Mouse (Mus musculus): ENCODE measurements around the gene St3gal5. TPM values are rescaled to one million over a fixed set of nuclear protein-coding genes. Genes with fewer than 3 reads are reported as not detected.

The St3gal5 gene
- polyA plus RNA-seq, 1 experiment from 2014 or later, result 62.1 TPM

GRCm38 (mm10) chr6:72121301-72121700 lies 23.9 kb downstream of the St3gal5 start:
- H3K9me3 ChIP-seq, result no peaks in the 10 kb centered on the region
- no peaks in the 10 kb centered on the region for H3K27me3 ChIP-seq (replicated peaks)
- H3K27ac ChIP-seq, result no peak overlapping the region
- no peak overlapping the region for H3K4me3 ChIP-seq
- H3K36me3 ChIP-seq (replicated peaks), result no peaks in the 10 kb centered on the region
- no peak overlapping the region for H3K4me2 ChIP-seq
- no peaks in the 10 kb centered on the region for H3K4me1 ChIP-seq
- no peak for ATAC-seq (replicated peaks)
- 72% methylated on average over 3 of the region's 3 CpGs for WGBS
- no peak overlapping the region for H3K9ac ChIP-seq

GRCm38 (mm10) chr6:72122515-72122914 lies 25.1 kb downstream of the St3gal5 start:
- no peaks in the 10 kb centered on the region for H3K27me3 ChIP-seq (replicated peaks)
- no peak for ATAC-seq (replicated peaks)
- WGBS, result 89% methylated on average over 5 of the region's 5 CpGs
- H3K4me3 ChIP-seq, result no peak overlapping the region
- no peaks in the 10 kb centered on the region for H3K9me3 ChIP-seq
- H3K4me1 ChIP-seq, result no peaks in the 10 kb centered on the region
- no peaks in the 10 kb centered on the region for H3K36me3 ChIP-seq (replicated peaks)
- no peak overlapping the region for H3K4me2 ChIP-seq
- no peak overlapping the region for H3K27ac ChIP-seq
- no peak overlapping the region for H3K9ac ChIP-seq

GRCm38 (mm10) chr6:72124315-72125103 lies 27.1 kb downstream of the St3gal5 start:
- Histone ChIP-seq H3K4me2 (no peak overlapping the region), H3K9ac (no peak overlapping the region), H3K27me3 (replicated peaks) (no peaks in the 10 kb centered on the region), H3K4me1 (no peaks in the 10 kb centered on the region), H3K27ac (no peak overlapping the region), H3K36me3 (replicated peaks) (no peaks in the 10 kb centered on the region), H3K4me3 (no peak overlapping the region), H3K9me3 (no peaks in the 10 kb centered on the region)
- WGBS, result 92% methylated on average over 13 of the region's 13 CpGs
- no peak for ATAC-seq (replicated peaks)

GRCm38 (mm10) chr6:72126128-72126917 lies 28.9 kb downstream of the St3gal5 start:
- Histone ChIP-seq H3K36me3 (replicated peaks) (no peaks in the 10 kb centered on the region), H3K4me2 (no peak overlapping the region), H3K9me3 (no peaks in the 10 kb centered on the region), H3K4me3 (no peak overlapping the region), H3K27ac (no peak overlapping the region), H3K4me1 (no peaks in the 10 kb centered on the region), H3K9ac (no peak overlapping the region), H3K27me3 (replicated peaks) (no peaks in the 10 kb centered on the region)
- ATAC-seq (replicated peaks), result no peak
- WGBS, result 84% methylated on average over 9 of the region's 9 CpGs

GRCm38 (mm10) chr6:72130056-72130455 lies 32.7 kb downstream of the St3gal5 start:
- no peak overlapping the region for H3K27ac ChIP-seq
- 86% methylated on average over 6 of the region's 6 CpGs for WGBS
- no peak for ATAC-seq (replicated peaks)
- H3K27me3 ChIP-seq (replicated peaks), result no peaks in the 10 kb centered on the region
- no peak overlapping the region for H3K9ac ChIP-seq
- H3K9me3 ChIP-seq, result no peaks in the 10 kb centered on the region
- H3K4me2 ChIP-seq, result no peak overlapping the region
- no peak overlapping the region for H3K4me3 ChIP-seq
- no peaks in the 10 kb centered on the region for H3K4me1 ChIP-seq
- peaks cover 19% of the 10 kb centered on the region; the same call in 1 of the 2 replicates for H3K36me3 ChIP-seq (replicated peaks)

GRCm38 (mm10) chr6:72132671-72133214 lies 35.4 kb downstream of the St3gal5 start:
- H3K27me3 ChIP-seq (replicated peaks), result no peaks in the 10 kb centered on the region
- no peak overlapping the region for H3K27ac ChIP-seq
- H3K4me2 ChIP-seq, result no peak overlapping the region
- no peaks in the 10 kb centered on the region for H3K9me3 ChIP-seq
- H3K36me3 ChIP-seq (replicated peaks), result peaks cover 19% of the 10 kb centered on the region; the same call in 1 of the 2 replicates
- no peak overlapping the region for H3K9ac ChIP-seq
- 98% methylated on average over 8 of the region's 8 CpGs for WGBS
- H3K4me1 ChIP-seq, result no peaks in the 10 kb centered on the region
- H3K4me3 ChIP-seq, result no peak overlapping the region
- ATAC-seq (replicated peaks), result no peak

GRCm38 (mm10) chr6:72134850-72135515 lies 37.6 kb downstream of the St3gal5 start:
- no peak overlapping the region for H3K27ac ChIP-seq
- H3K36me3 ChIP-seq (replicated peaks), result peaks cover 19% of the 10 kb centered on the region; the same call in 1 of the 2 replicates
- H3K4me2 ChIP-seq, result no peak overlapping the region
- ATAC-seq (replicated peaks), result no peak
- H3K9ac ChIP-seq, result no peak overlapping the region
- H3K27me3 ChIP-seq (replicated peaks), result no peaks in the 10 kb centered on the region
- no peaks in the 10 kb centered on the region for H3K4me1 ChIP-seq
- WGBS, result 87% methylated on average over 9 of the region's 9 CpGs
- H3K9me3 ChIP-seq, result no peaks in the 10 kb centered on the region
- H3K4me3 ChIP-seq, result no peak overlapping the region

GRCm38 (mm10) chr6:72136016-72136415 lies 38.6 kb downstream of the St3gal5 start:
- no peak overlapping the region for H3K9ac ChIP-seq
- no peak overlapping the region for H3K4me3 ChIP-seq
- WGBS, result 93% methylated on average over 5 of the region's 5 CpGs
- no peak overlapping the region for H3K27ac ChIP-seq
- no peaks in the 10 kb centered on the region for H3K27me3 ChIP-seq (replicated peaks)
- ATAC-seq (replicated peaks), result no peak
- peaks cover 19% of the 10 kb centered on the region; the same call in 1 of the 2 replicates for H3K36me3 ChIP-seq (replicated peaks)
- H3K4me2 ChIP-seq, result no peak overlapping the region
- no peaks in the 10 kb centered on the region for H3K9me3 ChIP-seq
- H3K4me1 ChIP-seq, result no peaks in the 10 kb centered on the region

GRCm38 (mm10) chr6:72136543-72136942 lies 39.2 kb downstream of the St3gal5 start:
- Histone ChIP-seq H3K4me3 (no peak overlapping the region), H3K27me3 (replicated peaks) (no peaks in the 10 kb centered on the region), H3K4me2 (no peak overlapping the region), H3K9ac (no peak overlapping the region), H3K4me1 (no peaks in the 10 kb centered on the region), H3K27ac (no peak overlapping the region), H3K9me3 (no peaks in the 10 kb centered on the region), H3K36me3 (replicated peaks) (peaks cover 19% of the 10 kb centered on the region; the same call in 1 of the 2 replicates)
- ATAC-seq (replicated peaks), result no peak
- 80% methylated on average over 10 of the region's 10 CpGs for WGBS

GRCm38 (mm10) chr6:72139508-72140193 lies 42.3 kb downstream of the St3gal5 start:
- H3K4me2 ChIP-seq, result no peak overlapping the region
- H3K9me3 ChIP-seq, result no peaks in the 10 kb centered on the region
- no peak overlapping the region for H3K4me3 ChIP-seq
- no peaks in the 10 kb centered on the region for H3K27me3 ChIP-seq (replicated peaks)
- WGBS, result 90% methylated on average over 9 of the region's 9 CpGs
- H3K4me1 ChIP-seq, result no peaks in the 10 kb centered on the region
- H3K36me3 ChIP-seq (replicated peaks), result 0 out of 2 replicates have a peak, but pooled peaks cover 3% of the 10 kb centered on the region
- no peak overlapping the region for H3K27ac ChIP-seq
- H3K9ac ChIP-seq, result no peak overlapping the region
- ATAC-seq (replicated peaks), result no peak

- 0 out of 2 replicates have a peak, but pooled peaks cover 3% of the 10 kb centered on the region for H3K36me3 ChIP-seq (replicated peaks)
- no peak overlapping the region for H3K27ac ChIP-seq
- H3K27me3 ChIP-seq (replicated peaks), result no peaks in the 10 kb centered on the region
- no peak for ATAC-seq (replicated peaks)
- no peak overlapping the region for H3K9ac ChIP-seq
- no peak overlapping the region for H3K4me3 ChIP-seq
- H3K4me2 ChIP-seq, result no peak overlapping the region
- no peaks in the 10 kb centered on the region for H3K4me1 ChIP-seq
- no peaks in the 10 kb centered on the region for H3K9me3 ChIP-seq
- WGBS, result 88% methylated on average over 8 of the region's 8 CpGs
These were observed 43.0 kb downstream of the St3gal5 start for GRCm38 (mm10) chr6:72140371-72140770.

Data from midbrain, embryonic 15.5 days (tissue).